Mouse (Mus musculus) hindbrain, embryonic 14.5 days (tissue): ENCODE measurements around the gene Rps2. TPM values are rescaled to one million over a fixed set of nuclear protein-coding genes. Genes with fewer than 3 reads are reported as not detected.

Source experiments
- ATAC-seq: fragments of 200-750 bp; cut with Nextera tagmentation; 2 replicates; pipeline ENCODE4 v1.8.0; 2017; ENCODE audit warnings: moderate number of reproducible peaks, mild to moderate bottlenecking, moderate TSS enrichment, moderate library complexity; ENCODE audit not compliant: low FRiP score
- DNase-seq: peaks from one replicate; pipeline ENCODE4 v3.0.0-alpha.2; 2015; ENCODE audit warnings: low spot score
- H3K27ac ChIP-seq: fragments of 300-500 bp; sonication (generic); 2 replicates; pipeline ENCODE4 v1.5.1; 2014; ENCODE audit warnings: mild to moderate bottlenecking, moderate library complexity
- H3K27me3 ChIP-seq: fragments of 300-500 bp; sonication (generic); 2 replicates; pipeline ENCODE4 v1.6.1; 2014; ENCODE audit warnings: mild to moderate bottlenecking, low read length, mixed read lengths; ENCODE audit not compliant: control insufficient read depth, insufficient read depth
- H3K36me3 ChIP-seq: fragments of 300-500 bp; sonication (generic); replicated peaks from 2 replicates; pipeline ENCODE4 v1.6.1; 2014; ENCODE audit not compliant: control insufficient read depth, insufficient read depth
- H3K4me1 ChIP-seq: fragments of 300-500 bp; sonication (generic); replicated peaks from 2 replicates; pipeline ENCODE4 v1.6.1; 2014; ENCODE audit warnings: antibody characterized with exemption, low read length, mixed read lengths; ENCODE audit not compliant: control insufficient read depth, insufficient read depth
- H3K4me2 ChIP-seq: fragments of 300-500 bp; sonication (generic); replicated peaks from 2 replicates; pipeline ENCODE4 v1.6.1; 2014; ENCODE audit warnings: mild to moderate bottlenecking, moderate library complexity
- H3K4me3 ChIP-seq: fragments of 300-500 bp; sonication (generic); replicated peaks from 2 replicates; pipeline ENCODE4 v1.5.1; 2014; ENCODE audit warnings: mild to moderate bottlenecking, low read length
- H3K9ac ChIP-seq: fragments of 300-500 bp; sonication (generic); 2 replicates; pipeline ENCODE4 v1.6.1; 2014
- H3K9me3 ChIP-seq: fragments of 300-500 bp; sonication (generic); 2 replicates; pipeline ENCODE4 v1.6.1; 2016; ENCODE audit warnings: low read length; ENCODE audit not compliant: control insufficient read depth
- WGBS: fragments of 180-500 bp; shearing (Covaris S2); extraction: QIAGEN DNeasy Blood & Tissue Kit; methylation state at CpG from one replicate; pipeline ENCODE4 v1.1.7; 2014; 5-methylcytosine and 5-hydroxymethylcytosine counted together
- polyA plus RNA-seq: library from polyadenylated mRNA; unstranded; fragments of >200 nt; fragmentation: Nextera tagmentation; extraction: Ambion mirVana; gene quantifications from 2 replicates; pipeline ENCODE4 v1.2.1, GENCODE M21; 2014

Gene Rps2
- polyA plus RNA-seq, 1 experiment from 2014 or later = 838 TPM

DNA sequence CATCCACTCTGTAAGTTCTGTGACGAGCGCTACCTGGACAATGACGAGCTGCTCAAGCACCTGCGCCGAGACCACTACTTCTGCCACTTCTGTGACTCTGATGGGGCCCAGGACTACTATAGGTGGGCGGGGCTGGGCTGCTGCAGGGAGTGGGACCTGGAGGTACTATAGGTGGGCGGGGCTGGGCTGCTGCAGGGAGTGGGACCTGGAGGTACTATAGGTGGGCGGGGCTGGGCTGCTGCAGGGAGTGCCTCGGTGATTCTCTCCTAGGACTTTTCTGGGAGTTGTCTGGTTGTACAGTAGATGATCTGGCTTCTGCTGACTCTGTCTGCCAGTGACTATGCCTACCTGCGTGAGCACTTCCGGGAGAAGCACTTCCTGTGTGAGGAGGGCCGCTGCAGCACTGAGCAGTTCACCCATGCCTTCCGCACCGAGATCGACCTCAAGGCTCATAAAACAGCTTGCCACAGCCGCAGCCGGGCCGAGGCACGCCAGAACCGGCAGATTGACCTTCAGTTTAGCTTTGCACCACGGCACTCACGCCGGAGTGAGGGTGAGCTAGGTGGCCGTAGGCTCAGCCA lies 40.3 kb upstream of the Rps2 start:
- Histone ChIP-seq H3K4me1 (0 out of 2 replicates have a peak, but pooled peaks cover under 1% of the 10 kb centered on the region), H3K4me3 (no peak overlapping the region), H3K4me2 (no peak overlapping the region), H3K36me3 (peaks cover 57% of the 10 kb centered on the region), H3K9ac (no peak overlapping the region), H3K27ac (no peak overlapping the region), H3K9me3 (no peaks in the 10 kb centered on the region), H3K27me3 (no peaks in the 10 kb centered on the region)
- WGBS = 94% methylated on average over 24 of the region's 24 CpGs
- DNase-seq (no peak), ATAC-seq (no peak)

- H3K4me3 ChIP-seq = no peak overlapping the region
- H3K9ac ChIP-seq = no peak overlapping the region
- peaks cover 30% of the 10 kb centered on the region for H3K4me1 ChIP-seq
- DNase-seq (no peak), ATAC-seq (no peak)
- peaks cover 8% of the 10 kb centered on the region for H3K36me3 ChIP-seq
- H3K9me3 ChIP-seq = no peaks in the 10 kb centered on the region
- 0 out of 2 replicates have a peak overlapping the region, but pooled peaks have one; percentile 10 for H3K4me2 ChIP-seq
- no peak overlapping the region for H3K27ac ChIP-seq
- WGBS = 28% methylated on average over 16 of the region's 16 CpGs
- H3K27me3 ChIP-seq = peaks cover 20% of the 10 kb centered on the region
Measured at GRCm38 (mm10) chr17:24686514-24686913, 31.4 kb upstream of the Rps2 start.

DNA sequence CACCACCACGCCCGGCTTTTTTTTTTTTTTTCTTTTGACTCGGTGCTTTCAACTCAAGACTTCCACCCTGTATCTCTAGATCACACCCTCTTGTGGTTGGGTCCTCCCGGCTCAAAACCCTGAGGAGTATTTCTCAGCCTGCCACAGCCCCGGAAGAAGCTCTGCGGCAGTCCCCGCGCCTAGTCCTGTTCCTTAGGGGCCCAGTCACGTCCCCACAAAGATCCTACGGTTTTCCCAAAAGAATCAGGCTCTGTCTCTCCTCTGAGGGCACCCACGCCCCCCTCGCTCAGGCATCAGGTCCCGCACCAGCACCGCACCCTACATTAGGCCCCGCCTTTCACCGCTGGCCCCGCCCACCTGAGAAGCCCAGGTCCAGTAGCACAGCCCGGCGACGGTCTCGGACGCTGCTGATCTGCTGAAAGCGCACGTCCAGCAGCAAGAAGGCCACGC lies 30.7 kb upstream of the Rps2 start:
- 1% methylated on average over 24 of the region's 25 CpGs for WGBS
- Histone ChIP-seq H3K4me2 (peak overlapping the region; percentile 63), H3K4me1 (peaks cover 30% of the 10 kb centered on the region), H3K9me3 (no peaks in the 10 kb centered on the region), H3K27me3 (peaks cover 20% of the 10 kb centered on the region), H3K36me3 (peaks cover 2% of the 10 kb centered on the region), H3K27ac (no peak overlapping the region), H3K4me3 (peak overlapping the region; percentile 28), H3K9ac (peak overlapping the region; percentile 39)
- DNase-seq = no peak
- no peak for ATAC-seq

- ATAC-seq = no peak
- no peak for DNase-seq
- H3K4me2 ChIP-seq = peak overlapping the region; percentile 63
- no peak overlapping the region for H3K27ac ChIP-seq
- peaks cover 30% of the 10 kb centered on the region for H3K4me1 ChIP-seq
- H3K4me3 ChIP-seq = peak overlapping the region; percentile 28
- WGBS = 19% methylated on average over 23 of the region's 23 CpGs
- peaks cover under 1% of the 10 kb centered on the region; the same call in 1 of the 2 replicates for H3K36me3 ChIP-seq
- no peaks in the 10 kb centered on the region for H3K9me3 ChIP-seq
- H3K9ac ChIP-seq = peak overlapping the region; percentile 39
- H3K27me3 ChIP-seq = peaks cover 20% of the 10 kb centered on the region
Measured at GRCm38 (mm10) chr17:24687599-24687998, 30.3 kb upstream of the Rps2 start.

- H3K9ac ChIP-seq = peak within 1 kb of the TSS; percentile 96
- peaks cover 7% of the 10 kb centered on the region for H3K36me3 ChIP-seq
- H3K9me3 ChIP-seq = no peaks in the 10 kb centered on the region
- peak within 1 kb of the TSS; percentile 93 for H3K27ac ChIP-seq
- peak within 1 kb of the TSS; percentile 63 for H3K4me2 ChIP-seq
- ATAC-seq (peak; percentile 71), DNase-seq (peak; percentile 69)
- H3K27me3 ChIP-seq = peaks cover 20% of the 10 kb centered on the region
- under 1% methylated on average over 52 of the region's 55 CpGs for WGBS
- H3K4me3 ChIP-seq = peak within 1 kb of the TSS; percentile 78
- H3K4me1 ChIP-seq = peaks cover 30% of the 10 kb centered on the region
Measured at GRCm38 (mm10) chr17:24689251-24690081, 28.4 kb upstream of the Rps2 start, which contains the start of gene Syngr3. Gene Syngr3 (minus strand): TSS chr17:24689955.

GRCm38 (mm10) chr17:24692385-24692784 lies 25.5 kb upstream of the Rps2 start:
- H3K27me3 ChIP-seq = peaks cover 16% of the 10 kb centered on the region
- H3K4me1 ChIP-seq = peaks cover 43% of the 10 kb centered on the region
- H3K4me2 ChIP-seq = no peak overlapping the region
- H3K36me3 ChIP-seq = peaks cover 7% of the 10 kb centered on the region
- no peak overlapping the region for H3K27ac ChIP-seq
- H3K9ac ChIP-seq = no peak overlapping the region
- DNase-seq = no peak
- no peak overlapping the region for H3K4me3 ChIP-seq
- no peak for ATAC-seq
- WGBS = 88% methylated on average over 5 of the region's 5 CpGs
- no peaks in the 10 kb centered on the region for H3K9me3 ChIP-seq

GRCm38 (mm10) chr17:24695326-24696010 lies 22.4 kb upstream of the Rps2 start:
- H3K27me3 ChIP-seq = no peaks in the 10 kb centered on the region
- DNase-seq = no peak
- H3K36me3 ChIP-seq = peaks cover 22% of the 10 kb centered on the region
- H3K4me2 ChIP-seq = peak overlapping the region; percentile 79
- peak overlapping the region; percentile 75 for H3K4me3 ChIP-seq
- H3K9ac ChIP-seq = peak overlapping the region; percentile 81
- peak; percentile 35; the same call in 1 of the 2 replicates for ATAC-seq
- peaks cover 23% of the 10 kb centered on the region for H3K4me1 ChIP-seq
- peak overlapping the region; percentile 91 for H3K27ac ChIP-seq
- 8% methylated on average over 40 of the region's 51 CpGs for WGBS
- no peaks in the 10 kb centered on the region for H3K9me3 ChIP-seq

DNA sequence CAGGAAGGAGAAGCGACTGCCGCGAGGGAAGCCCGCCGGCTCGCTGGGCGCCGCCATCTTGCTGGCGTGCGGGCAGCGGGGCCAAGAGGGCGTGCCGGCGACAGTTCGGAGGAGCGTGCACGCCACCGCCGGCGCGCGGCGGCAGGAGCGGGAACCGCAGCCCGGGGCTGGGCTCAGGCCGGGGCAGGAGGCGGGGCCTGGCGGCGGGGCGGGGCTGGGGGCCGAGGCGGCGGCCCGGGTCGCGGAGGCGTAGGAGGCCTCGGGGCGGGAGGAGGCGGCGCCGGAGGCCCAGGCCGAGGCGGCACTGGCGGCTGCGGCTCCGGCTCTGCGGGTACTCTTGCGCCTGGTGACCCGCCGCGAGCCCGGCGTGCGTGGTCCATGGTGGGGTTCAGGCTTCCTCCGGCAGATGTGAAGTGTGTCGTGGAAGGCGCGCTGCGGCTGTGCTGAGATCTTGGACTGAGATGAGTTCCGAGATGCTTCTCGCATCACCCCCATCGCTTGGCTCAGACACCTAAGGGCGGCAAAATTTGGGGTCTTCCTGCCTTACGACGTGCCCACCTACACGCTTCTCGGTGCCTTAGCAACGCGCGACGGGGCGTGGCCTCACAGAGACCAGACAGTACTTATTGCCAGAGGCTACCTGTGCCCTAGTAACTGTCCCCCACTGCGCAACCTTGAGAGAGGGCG lies 21.8 kb upstream of the Rps2 start, which contains the start of the genes Gfer and Noxo1:
Gene Gfer, minus strand, starts transcription at position 146 of the 687 bp plus-strand sequence.
Gene Noxo1, plus strand, starts transcription at position 224 of the 687 bp plus-strand sequence.
- H3K9me3 ChIP-seq = no peaks in the 10 kb centered on the region
- H3K4me1 ChIP-seq = peaks cover 16% of the 10 kb centered on the region
- H3K36me3 ChIP-seq = peaks cover 29% of the 10 kb centered on the region
- H3K27ac ChIP-seq = peak within 1 kb of the TSS; percentile 91
- DNase-seq = peak; percentile 79
- under 1% methylated on average over 62 of the region's 76 CpGs for WGBS
- H3K27me3 ChIP-seq = no peaks in the 10 kb centered on the region
- peak within 1 kb of the TSS; percentile 75 for H3K4me3 ChIP-seq
- peak; percentile 91 for ATAC-seq
- peak within 1 kb of the TSS; percentile 81 for H3K9ac ChIP-seq
- peak within 1 kb of the TSS; percentile 79 for H3K4me2 ChIP-seq
